ENCODE assay signal across 8 mouse cellular contexts in genomic region chr2:158139628-158140027, GRCm38 (mm10). TPM values are rescaled to one million over a fixed set of nuclear protein-coding genes. Genes with fewer than 3 reads are reported as not detected.
DNase-seq lines count a peak whose midpoint lies in the region; ATAC-seq and TF ChIP-seq lines count a peak whose summit lies in the region.

No protein-coding gene starts in this region.

- DNase-seq in kidney, postnatal 14 days: no peak
- peak; percentile 64 for DNase-seq in adrenal gland, postnatal 25 days
- peak; percentile 73 to 84 for DNase-seq in gastrocnemius, postnatal 36 days
- peak; percentile 25 to 27 for DNase-seq in layer of hippocampus, adult 2 months (ENCODE audit: low spot score in 2 of 2)
- peak; percentile 77 for DNase-seq in lung, postnatal 14 days
- DNase-seq in thymus, adult 18-20 months: no peak

- H3K9ac ChIP-seq in kidney, embryonic 15.5 days: no peak overlapping the region

- WGBS in kidney, embryonic 15.5 days: 40% methylated on average over 7 of the region's 7 CpGs

- ATAC-seq in kidney, embryonic 15.5 days (replicated peaks; ENCODE audit: low FRiP score): no peak
- ATAC-seq in megakaryocyte-erythroid progenitor cell, adult 5-6 weeks (replicated peaks; ENCODE audit: low FRiP score, low TSS enrichment, poor library complexity, severe bottlenecking): no peak

- H3K4me3 ChIP-seq in kidney, embryonic 15.5 days (replicated peaks): no peak overlapping the region
- no peak overlapping the region for H3K4me3 ChIP-seq in layer of hippocampus, adult 2 months

- H3K9me3 ChIP-seq in kidney, embryonic 15.5 days (replicated peaks): no peaks in the 10 kb centered on the region

- H3K27me3 ChIP-seq in kidney, embryonic 15.5 days: no peaks in the 10 kb centered on the region

- no peak for TF ChIP-seq CTCF in layer of hippocampus, adult 2 months (conservative IDR thresholded peaks at IDR 0.05)

- H3K36me3 ChIP-seq in kidney, embryonic 15.5 days: no peaks in the 10 kb centered on the region

- peaks cover 63% of the 10 kb centered on the region for H3K4me1 ChIP-seq in kidney, embryonic 15.5 days

- intact Hi-C loops in gastrocnemius, postnatal 36 days (cut with DNase I): no loop called here

- no peak overlapping the region for H3K4me2 ChIP-seq in kidney, embryonic 15.5 days

- H3K27ac ChIP-seq in kidney, embryonic 15.5 days: peak overlapping the region; percentile 45; the same call in 1 of the 2 replicates
- peak overlapping the region; percentile 58; the same call in 1 of the 2 replicates for H3K27ac ChIP-seq in layer of hippocampus, adult 2 months

RNA-seq across cellular contexts. Expression of gene Tgm2, which starts 6.6 kb away (rescaled TPM):
- polyA plus RNA-seq in kidney, embryonic 15.5 days (2015; fragmentation: Nextera tagmentation; extraction: Ambion mirVana): 30.4 and 39.7 TPM in 2 replicates
- 33.4 and 33.5 TPM in 2 replicates for total RNA-seq in adrenal gland, postnatal 25 days (2021)
- total RNA-seq in gastrocnemius, postnatal 36 days (2021): 10 to 100 TPM; 41.0 to 53.1 TPM
- 10 to 100 TPM in 1 of 2 experiments, 1 to 10 TPM in 1; 9.8 to 14.0 TPM for total RNA-seq in layer of hippocampus, adult 2 months (2021)
- total RNA-seq in megakaryocyte-erythroid progenitor cell, adult 5-6 weeks (2014; fragmentation: Nextera tagmentation): 10.2 and 19.6 TPM in 2 replicates
- total RNA-seq in megakaryocyte-erythroid progenitor cell, adult 5-6 weeks (2017): 7.1 and 8.0 TPM in 2 replicates

Comparison
In these comparisons a context has a peak if more than half of its experiments do, and no peak if none do; other contexts are left out.
1. DNase-seq: peak in adrenal gland, postnatal 25 days (single experiment), gastrocnemius, postnatal 36 days (2 of 2), layer of hippocampus, adult 2 months (2 of 2) and lung, postnatal 14 days (single experiment); none in kidney, postnatal 14 days (single experiment) and thymus, adult 18-20 months (0 of 2).